ENCODE assay signal across 7 mouse cellular contexts in the genomic region with DNA sequence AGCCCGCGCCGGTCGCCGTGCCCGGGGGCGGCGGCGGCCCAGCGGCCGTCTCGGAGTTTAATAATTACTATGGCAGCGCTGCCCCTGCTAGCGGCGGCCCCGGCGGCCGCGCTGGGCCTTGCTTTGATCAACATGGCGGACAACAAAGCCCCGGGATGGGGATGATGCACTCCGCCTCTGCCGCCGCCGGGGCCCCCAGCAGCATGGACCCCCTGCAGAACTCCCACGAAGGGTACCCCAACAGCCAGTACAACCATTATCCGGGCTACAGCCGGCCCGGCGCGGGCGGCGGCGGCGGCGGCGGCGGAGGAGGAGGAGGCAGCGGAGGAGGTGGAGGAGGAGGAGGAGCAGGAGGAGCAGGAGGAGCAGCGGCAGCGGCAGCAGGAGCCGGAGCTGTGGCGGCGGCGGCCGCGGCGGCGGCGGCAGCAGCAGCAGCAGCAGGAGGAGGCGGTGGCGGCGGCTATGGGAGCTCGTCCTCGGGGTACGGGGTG. TPM values are rescaled to one million over a fixed set of nuclear protein-coding genes. Genes with fewer than 3 reads are reported as not detected.
DNase-seq lines count a peak whose midpoint lies in the region; ATAC-seq and TF ChIP-seq lines count a peak whose summit lies in the region.

No protein-coding gene starts in this region.

- peak overlapping the region; percentile 100 for H3K27ac ChIP-seq in intestine, embryonic 15.5 days
- peak overlapping the region; percentile 100 for H3K27ac ChIP-seq in limb, embryonic 11.5 days (replicated peaks; ENCODE audit: low read depth, low read length)
- peak overlapping the region; percentile 100 for H3K27ac ChIP-seq in midbrain, embryonic 12.5 days (replicated peaks)
- H3K27ac ChIP-seq in spleen, adult 2 months (ENCODE audit: insufficient read depth, low read length) = peak overlapping the region; percentile 99

- H3K9me3 ChIP-seq in intestine, embryonic 15.5 days = no peaks in the 10 kb centered on the region
- no peaks in the 10 kb centered on the region for H3K9me3 ChIP-seq in limb, embryonic 11.5 days (ENCODE audit: control insufficient read depth, low read length)
- no peaks in the 10 kb centered on the region for H3K9me3 ChIP-seq in midbrain, embryonic 12.5 days

- no peaks in the 10 kb centered on the region for H3K27me3 ChIP-seq in intestine, embryonic 15.5 days (replicated peaks)
- no peaks in the 10 kb centered on the region for H3K27me3 ChIP-seq in limb, embryonic 11.5 days (ENCODE audit: control insufficient read depth, insufficient read depth, low read length)
- no peaks in the 10 kb centered on the region for H3K27me3 ChIP-seq in midbrain, embryonic 12.5 days
- peaks cover 2% of the 10 kb centered on the region; the same call in 1 of the 2 replicates for H3K27me3 ChIP-seq in spleen, adult 2 months (ENCODE audit: control insufficient read depth, insufficient read depth, low read length)

- peak overlapping the region; percentile 78 for H3K4me2 ChIP-seq in intestine, embryonic 15.5 days (replicated peaks)
- peak overlapping the region; percentile 70 for H3K4me2 ChIP-seq in limb, embryonic 11.5 days (ENCODE audit: low read depth, severe bottlenecking)
- H3K4me2 ChIP-seq in midbrain, embryonic 12.5 days (replicated peaks) = peak overlapping the region; percentile 61

- H3K36me3 ChIP-seq in intestine, embryonic 15.5 days = no peaks in the 10 kb centered on the region
- no peaks in the 10 kb centered on the region for H3K36me3 ChIP-seq in limb, embryonic 11.5 days (ENCODE audit: control insufficient read depth, insufficient read depth, low read length)
- no peaks in the 10 kb centered on the region for H3K36me3 ChIP-seq in midbrain, embryonic 12.5 days
- no peaks in the 10 kb centered on the region for H3K36me3 ChIP-seq in spleen, adult 2 months (ENCODE audit: control insufficient read depth, insufficient read depth, low read length)

- peak overlapping the region; percentile 99 for H3K9ac ChIP-seq in intestine, embryonic 15.5 days
- peak overlapping the region; percentile 98 for H3K9ac ChIP-seq in limb, embryonic 11.5 days (ENCODE audit: low read length)
- peak overlapping the region; percentile 100 for H3K9ac ChIP-seq in midbrain, embryonic 12.5 days (replicated peaks)

- ATAC-seq in intestine, embryonic 15.5 days = peak; percentile 36
- ATAC-seq in limb, embryonic 11.5 days (ENCODE audit: insufficient number of reproducible peaks, low FRiP score, low TSS enrichment, low read depth) = peak; percentile 7; the same call in 1 of the 2 replicates
- peak; percentile 5; the same call in 1 of the 2 replicates for ATAC-seq in midbrain, embryonic 12.5 days (ENCODE audit: low FRiP score, low read depth)

- peaks cover 10% of the 10 kb centered on the region; the same call in 1 of the 2 replicates for H3K4me1 ChIP-seq in intestine, embryonic 15.5 days (replicated peaks)
- peaks cover 7% of the 10 kb centered on the region; the same call in 1 of the 2 replicates for H3K4me1 ChIP-seq in limb, embryonic 11.5 days (ENCODE audit: control insufficient read depth, insufficient read depth, low read length)
- H3K4me1 ChIP-seq in midbrain, embryonic 12.5 days = peaks cover 35% of the 10 kb centered on the region
- H3K4me1 ChIP-seq in spleen, adult 2 months (ENCODE audit: control insufficient read depth, insufficient read depth, insufficient read length) = peaks cover 4% of the 10 kb centered on the region

- H3K4me3 ChIP-seq in intestine, embryonic 15.5 days (replicated peaks) = peak overlapping the region; percentile 94
- peak overlapping the region; percentile 94 for H3K4me3 ChIP-seq in limb, embryonic 11.5 days (ENCODE audit: low read depth, low read length)
- H3K4me3 ChIP-seq in midbrain, embryonic 12.5 days = peak overlapping the region; percentile 100
- H3K4me3 ChIP-seq in spleen, adult 2 months (ENCODE audit: extremely low read depth, insufficient read depth, insufficient read length) = peak overlapping the region; percentile 77

- WGBS in intestine, embryonic 15.5 days = 1% methylated on average over 41 of the region's 56 CpGs
- 0% methylated on average over 32 of the region's 56 CpGs for WGBS in limb, embryonic 11.5 days
- WGBS in midbrain, embryonic 12.5 days = under 1% methylated on average over 26 of the region's 56 CpGs
- 1% methylated on average over 41 of the region's 56 CpGs for WGBS in spleen, adult 2 months

- no peak for TF ChIP-seq CTCF in spleen, adult 2 months (IDR thresholded peaks at IDR 0.05; ENCODE audit: extremely low read depth, insufficient read depth, insufficient read length, insufficient replicate concordance)

- peak; percentile 78 to 80 for DNase-seq in adrenal gland, adult 18-20 months (ENCODE audit: low spot score in 2 of 2)
- peak; percentile 67 for DNase-seq in embryo, embryonic 10.5 days (ENCODE audit: low spot score)
- peak; percentile 85 for DNase-seq in gastrocnemius, postnatal 25 days
- peak; percentile 78 for DNase-seq in limb, embryonic 11.5 days (ENCODE audit: low spot score)
- DNase-seq in spleen, adult 2 months (ENCODE audit: low read depth in 1 of 2, low spot score in 2 of 2) = peak in 1 of 2 experiments; percentile 69

- peak; percentile 63 for TF ChIP-seq POLR2A in spleen, adult 2 months (IDR thresholded peaks at IDR 0.05; ENCODE audit: low read depth, low read length)

RNA-seq across cellular contexts. Expression of a gene that starts 1.5 kb away (rescaled TPM):
- total RNA-seq in adrenal gland, adult 18-20 months (2021) = 10 to 100 TPM; 43.4 to 59.1 TPM
- total RNA-seq in gastrocnemius, postnatal 25 days (2021) = 10 to 100 TPM; 29.2 to 29.7 TPM
- 7.4 and 9.1 TPM in 2 replicates for polyA plus RNA-seq in intestine, embryonic 15.5 days (2015; fragmentation: Nextera tagmentation; extraction: Ambion mirVana)
- 14.8 and 18.5 TPM in 2 replicates for polyA plus RNA-seq in limb, embryonic 11.5 days (2014; fragmentation: Nextera tagmentation; extraction: Ambion mirVana)
- polyA plus RNA-seq in midbrain, embryonic 12.5 days (2016; fragmentation: Nextera tagmentation; extraction: Ambion mirVana) = 17.4 and 19.0 TPM in 2 replicates
- 53.5 and 78.8 TPM in 2 replicates for polyA plus RNA-seq in spleen, adult 2 months (2012; rRNA removed)
